13 mouse cellular contexts compared by ENCODE assay signal in the genomic region with DNA sequence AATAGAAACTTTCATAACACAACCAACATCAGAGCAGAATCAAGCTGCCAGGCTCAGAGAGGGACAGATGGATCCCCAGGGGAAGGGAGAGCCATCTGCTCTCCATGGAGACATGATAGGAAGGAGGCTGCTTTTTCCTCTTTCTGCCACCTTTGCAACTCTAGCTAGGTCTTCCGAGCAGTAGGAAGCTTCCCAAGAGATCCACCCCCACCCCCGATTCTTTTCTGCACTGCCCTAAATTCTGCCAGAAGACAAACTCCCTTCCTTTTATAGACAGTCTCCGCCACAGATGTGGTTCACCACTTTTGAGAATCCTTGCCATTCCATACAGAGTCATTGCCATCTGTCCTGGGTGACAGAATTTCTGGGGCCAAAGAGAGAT. TPM values are rescaled to one million over a fixed set of nuclear protein-coding genes. Genes with fewer than 3 reads are reported as not detected.
DNase-seq lines count a peak whose midpoint lies in the region; ATAC-seq and TF ChIP-seq lines count a peak whose summit lies in the region.
"Had no signal": no experiment of that assay in that cellular context is flagged by ENCODE, and none has a peak within 500 bp of the region (broad histone marks: within the 10 kb centered on the region; RNA-seq: fewer than 3 reads in every experiment).

No protein-coding gene starts in this region.

- H3K9ac ChIP-seq in embryonic facial prominence, embryonic 14.5 days (ENCODE audit: low read depth, low read length), result no peak overlapping the region
- no peak overlapping the region for H3K9ac ChIP-seq in intestine, postnatal 0 days (ENCODE audit: low read depth, low read length)
- H3K9ac ChIP-seq: liver, postnatal 0 days had no signal

- no peaks in the 10 kb centered on the region for H3K27me3 ChIP-seq in embryonic facial prominence, embryonic 14.5 days (replicated peaks; ENCODE audit: control insufficient read depth, insufficient read depth, low read length)
- peaks cover 15% of the 10 kb centered on the region for H3K27me3 ChIP-seq in embryonic facial prominence, embryonic 10.5 days (replicated peaks; ENCODE audit: low read depth, poor library complexity, severe bottlenecking)
- no peaks in the 10 kb centered on the region for H3K27me3 ChIP-seq in cerebellum, adult 2 months (ENCODE audit: control insufficient read depth, insufficient read depth, low read length)
- H3K27me3 ChIP-seq in intestine, postnatal 0 days (replicated peaks; ENCODE audit: control insufficient read depth, insufficient read depth, low read length), result no peaks in the 10 kb centered on the region

- DNase-seq in embryonic facial prominence, embryonic 14.5 days (ENCODE audit: low spot score), result no peak
- no peak for DNase-seq in embryonic facial prominence, embryonic 10.5 days (ENCODE audit: low spot score)
- DNase-seq in cerebellum, adult 2 months, result peak; percentile 64 to 78
- peak; percentile 60 for DNase-seq in layer of hippocampus, adult 11-12 months (ENCODE audit: low spot score)
- DNase-seq in left cerebral cortex, postnatal 4 days, result peak; percentile 21
- no peak for DNase-seq in gastrocnemius, postnatal 25 days
- DNase-seq in spleen, postnatal 10 days (ENCODE audit: low spot score in 2 of 2), result no peak
- DNase-seq: kidney, adult 18-20 months; liver, postnatal 0 days had no signal

- H3K27ac ChIP-seq in embryonic facial prominence, embryonic 14.5 days (replicated peaks; ENCODE audit: low read depth, low read length), result 0 out of 2 replicates have a peak overlapping the region, but pooled peaks have one; percentile 28
- no peak overlapping the region for H3K27ac ChIP-seq in embryonic facial prominence, embryonic 10.5 days (replicated peaks)
- H3K27ac ChIP-seq in cerebellum, adult 2 months (ENCODE audit: insufficient read depth, low read length), result peak overlapping the region; percentile 98
- no peak overlapping the region for H3K27ac ChIP-seq in intestine, postnatal 0 days (ENCODE audit: low read depth, low read length)
- H3K27ac ChIP-seq: limb, embryonic 10.5 days had no signal

- intact Hi-C loops in left cerebral cortex, postnatal 4 days (cut with DNase I), result no loop called here

- 71% methylated on average over 3 of the region's 3 CpGs for WGBS in embryonic facial prominence, embryonic 14.5 days
- WGBS in embryonic facial prominence, embryonic 10.5 days, result 68% methylated on average over 3 of the region's 3 CpGs
- 28% methylated on average over 3 of the region's 3 CpGs for WGBS in cerebellum, adult 2 months
- 70% methylated on average over 3 of the region's 3 CpGs for WGBS in intestine, postnatal 0 days

- no peak for ATAC-seq in embryonic facial prominence, embryonic 14.5 days (ENCODE audit: low read depth)
- ATAC-seq in intestine, postnatal 0 days, result no peak
- ATAC-seq: liver, postnatal 0 days had no signal

- H3K4me1 ChIP-seq in embryonic facial prominence, embryonic 14.5 days (ENCODE audit: control insufficient read depth, insufficient read depth, low read length), result no peaks in the 10 kb centered on the region
- no peaks in the 10 kb centered on the region for H3K4me1 ChIP-seq in embryonic facial prominence, embryonic 10.5 days
- H3K4me1 ChIP-seq in cerebellum, adult 2 months (ENCODE audit: control insufficient read depth, insufficient read depth, low read length), result peaks cover 16% of the 10 kb centered on the region
- no peaks in the 10 kb centered on the region for H3K4me1 ChIP-seq in intestine, postnatal 0 days (replicated peaks; ENCODE audit: control insufficient read depth, insufficient read depth, low read length)
- H3K4me1 ChIP-seq: limb, embryonic 10.5 days had no signal

- no peak overlapping the region for H3K4me3 ChIP-seq in embryonic facial prominence, embryonic 14.5 days (ENCODE audit: low read depth, low read length)
- no peak overlapping the region for H3K4me3 ChIP-seq in embryonic facial prominence, embryonic 10.5 days
- H3K4me3 ChIP-seq in cerebellum, adult 2 months (replicated peaks; ENCODE audit: insufficient read depth, low read depth, low read length), result no peak overlapping the region
- H3K4me3 ChIP-seq in intestine, postnatal 0 days (ENCODE audit: low read depth, low read length), result no peak overlapping the region
- H3K4me3 ChIP-seq: limb, embryonic 10.5 days; megakaryocyte, embryonic 14.5 days had no signal

- H3K9me3 ChIP-seq in embryonic facial prominence, embryonic 14.5 days (ENCODE audit: control insufficient read depth, low read length), result no peaks in the 10 kb centered on the region
- H3K9me3 ChIP-seq in embryonic facial prominence, embryonic 10.5 days, result no peaks in the 10 kb centered on the region
- no peaks in the 10 kb centered on the region for H3K9me3 ChIP-seq in intestine, postnatal 0 days (ENCODE audit: control insufficient read depth)
- H3K9me3 ChIP-seq: G1E; limb, embryonic 10.5 days had no signal

- no peak for TF ChIP-seq CTCF in cerebellum, adult 2 months (IDR thresholded peaks at IDR 0.05; ENCODE audit: borderline replicate concordance, insufficient read depth, low read depth, low read length)
- TF ChIP-seq CTCF in intestine, postnatal 0 days (IDR thresholded peaks at IDR 0.05; ENCODE audit: low read depth), result no peak

- no peak overlapping the region for H3K4me2 ChIP-seq in embryonic facial prominence, embryonic 14.5 days (ENCODE audit: low read depth, low read length)
- no peak overlapping the region for H3K4me2 ChIP-seq in intestine, postnatal 0 days (replicated peaks; ENCODE audit: low read depth)

- no peak for TF ChIP-seq POLR2A in cerebellum, adult 2 months (IDR thresholded peaks at IDR 0.05; ENCODE audit: borderline replicate concordance, insufficient read depth, low read length)

- no peaks in the 10 kb centered on the region for H3K36me3 ChIP-seq in embryonic facial prominence, embryonic 14.5 days (ENCODE audit: control insufficient read depth, insufficient read depth, low read length)
- no peaks in the 10 kb centered on the region for H3K36me3 ChIP-seq in embryonic facial prominence, embryonic 10.5 days (replicated peaks)
- H3K36me3 ChIP-seq in intestine, postnatal 0 days (ENCODE audit: control insufficient read depth, insufficient read depth), result no peaks in the 10 kb centered on the region
- H3K36me3 ChIP-seq: G1E; limb, embryonic 10.5 days had no signal

RNA-seq across cellular contexts. Expression of a gene that starts 16.0 kb away (rescaled TPM):
- 9.0 and 10.9 TPM in 2 replicates for polyA plus RNA-seq in embryonic facial prominence, embryonic 14.5 days (2014; fragmentation: Nextera tagmentation; extraction: Ambion mirVana)
- polyA plus RNA-seq in embryonic facial prominence, embryonic 10.5 days (2016; fragmentation: Nextera tagmentation; extraction: Ambion mirVana), result 13.0 and 13.1 TPM in 2 replicates
- polyA plus RNA-seq in cerebellum, adult 2 months (2012; rRNA removed), result 250 and 287 TPM in 2 replicates
- total RNA-seq in left cerebral cortex, postnatal 4 days (2021), result 10 to 100 TPM; 43.4 to 49.5 TPM
- total RNA-seq in gastrocnemius, postnatal 25 days (2021), result 1 to 10 TPM; 3.6 to 4.3 TPM
- 4.3 TPM in 2 replicates for polyA plus RNA-seq in intestine, postnatal 0 days (2015; fragmentation: Nextera tagmentation; extraction: Ambion mirVana)

RNA-seq across cellular contexts. Expression of a gene that starts 29.0 kb away (rescaled TPM):
- polyA plus RNA-seq in embryonic facial prominence, embryonic 14.5 days (2014; fragmentation: Nextera tagmentation; extraction: Ambion mirVana), result 31.4 and 31.9 TPM in 2 replicates
- polyA plus RNA-seq in embryonic facial prominence, embryonic 10.5 days (2016; fragmentation: Nextera tagmentation; extraction: Ambion mirVana), result 25.8 and 35.2 TPM in 2 replicates
- 59.9 and 68.5 TPM in 2 replicates for polyA plus RNA-seq in cerebellum, adult 2 months (2012; rRNA removed)
- 10 to 100 TPM; 19.9 to 25.5 TPM for total RNA-seq in left cerebral cortex, postnatal 4 days (2021)
- total RNA-seq in gastrocnemius, postnatal 25 days (2021), result 10 to 100 TPM; 10.3 to 10.7 TPM
- polyA plus RNA-seq in intestine, postnatal 0 days (2015; fragmentation: Nextera tagmentation; extraction: Ambion mirVana), result 67.1 and 73.3 TPM in 2 replicates

RNA-seq across cellular contexts. Expression of a gene that starts 29.9 kb away (rescaled TPM):
- 40.5 and 42.8 TPM in 2 replicates for polyA plus RNA-seq in embryonic facial prominence, embryonic 14.5 days (2014; fragmentation: Nextera tagmentation; extraction: Ambion mirVana)
- 50.5 and 52.4 TPM in 2 replicates for polyA plus RNA-seq in embryonic facial prominence, embryonic 10.5 days (2016; fragmentation: Nextera tagmentation; extraction: Ambion mirVana)
- 45.9 and 50.1 TPM in 2 replicates for polyA plus RNA-seq in cerebellum, adult 2 months (2012; rRNA removed)
- 10 to 100 TPM; 25.9 to 28.9 TPM for total RNA-seq in left cerebral cortex, postnatal 4 days (2021)
- 10 to 100 TPM; 12.4 to 13.2 TPM for total RNA-seq in gastrocnemius, postnatal 25 days (2021)
- 13.1 and 14.1 TPM in 2 replicates for polyA plus RNA-seq in intestine, postnatal 0 days (2015; fragmentation: Nextera tagmentation; extraction: Ambion mirVana)

RNA-seq across cellular contexts. Expression of a gene that starts 46.3 kb away (rescaled TPM):
- 13.0 and 13.3 TPM in 2 replicates for polyA plus RNA-seq in embryonic facial prominence, embryonic 14.5 days (2014; fragmentation: Nextera tagmentation; extraction: Ambion mirVana)
- polyA plus RNA-seq in embryonic facial prominence, embryonic 10.5 days (2016; fragmentation: Nextera tagmentation; extraction: Ambion mirVana), result 10.4 and 11.8 TPM in 2 replicates
- 27.4 and 30.5 TPM in 2 replicates for polyA plus RNA-seq in cerebellum, adult 2 months (2012; rRNA removed)
- 10 to 100 TPM; 18.1 to 19.9 TPM for total RNA-seq in left cerebral cortex, postnatal 4 days (2021)
- 1 to 10 TPM; 2.5 to 2.6 TPM for total RNA-seq in gastrocnemius, postnatal 25 days (2021)
- polyA plus RNA-seq in intestine, postnatal 0 days (2015; fragmentation: Nextera tagmentation; extraction: Ambion mirVana), result 4.0 and 4.5 TPM in 2 replicates

RNA-seq across cellular contexts. Expression of a gene that starts 48.6 kb away (rescaled TPM):
- polyA plus RNA-seq in embryonic facial prominence, embryonic 14.5 days (2014; fragmentation: Nextera tagmentation; extraction: Ambion mirVana), result 0.56 and 0.89 TPM in 2 replicates
- polyA plus RNA-seq in embryonic facial prominence, embryonic 10.5 days (2016; fragmentation: Nextera tagmentation; extraction: Ambion mirVana), result 4.2 and 4.6 TPM in 2 replicates
- 9.1 and 10.4 TPM in 2 replicates for polyA plus RNA-seq in cerebellum, adult 2 months (2012; rRNA removed)
- 10 to 100 TPM; 31.4 to 34.9 TPM for total RNA-seq in left cerebral cortex, postnatal 4 days (2021)
- total RNA-seq in gastrocnemius, postnatal 25 days (2021), result not detected
- 1.1 and 1.3 TPM in 2 replicates for polyA plus RNA-seq in intestine, postnatal 0 days (2015; fragmentation: Nextera tagmentation; extraction: Ambion mirVana)

Comparison
In these comparisons a context has a peak if more than half of its experiments do, and no peak if none do; other contexts are left out.
1. H3K27ac ChIP-seq: peak in embryonic facial prominence, embryonic 14.5 days (single experiment) and cerebellum, adult 2 months (single experiment); none in embryonic facial prominence, embryonic 10.5 days (single experiment) and intestine, postnatal 0 days (single experiment).
2. DNase-seq: peak in cerebellum, adult 2 months (2 of 2), layer of hippocampus, adult 11-12 months (single experiment) and left cerebral cortex, postnatal 4 days (single experiment); none in embryonic facial prominence, embryonic 14.5 days (single experiment), embryonic facial prominence, embryonic 10.5 days (single experiment), gastrocnemius, postnatal 25 days (single experiment) and spleen, postnatal 10 days (0 of 2).
3. RNA of a gene that starts 16.0 kb away (polyA plus RNA-seq): 250 to 287 TPM in cerebellum, adult 2 months; 13.0 to 13.1 TPM in embryonic facial prominence, embryonic 10.5 days, 9.0 to 10.9 TPM in embryonic facial prominence, embryonic 14.5 days and 4.3 TPM in intestine, postnatal 0 days; every median in the first group is over 10 times any median in the second.